Mouse (Mus musculus) MN1 (cell line): Measurements from ENCODE around the gene Ccdc73.
"Not testable (repeated sequence)": the region's sequence is repeated elsewhere in the genome, so short reads cannot be mapped to it uniquely, and the experiment has no call there.

ENCODE experiments used
- DNase-seq: peaks from one replicate; pipeline ENCODE4 v3.0.0-alpha.2; 2016; ENCODE audit warnings: low spot score

The Ccdc73 gene

DNA sequence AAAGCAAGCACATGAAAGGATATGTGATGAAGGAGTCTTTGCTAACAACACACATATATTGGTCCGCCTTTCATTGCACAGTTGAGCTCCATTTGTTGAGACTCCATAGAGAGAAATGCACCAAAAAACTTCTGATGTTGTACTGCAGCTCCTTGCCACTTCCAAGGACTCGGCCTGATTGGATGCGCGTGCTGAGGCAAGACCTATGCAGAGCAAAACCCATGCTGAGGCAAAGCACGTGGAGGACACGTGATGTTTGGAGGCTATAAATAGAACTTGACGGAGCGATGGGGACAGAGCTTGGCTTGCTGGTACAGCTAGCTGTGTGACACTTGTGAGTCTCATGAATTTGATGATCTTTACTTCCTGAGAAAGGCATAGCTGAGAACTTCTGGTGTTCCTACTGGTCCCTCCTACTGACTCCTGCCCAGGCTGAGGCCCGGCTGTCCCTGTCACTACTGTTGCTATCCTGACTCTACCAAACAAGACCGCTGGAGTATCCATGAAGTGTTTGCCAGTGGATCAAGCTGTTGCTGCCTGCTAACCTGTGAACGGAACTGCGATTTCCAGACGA is at the start of gene Ccdc73:
Gene Ccdc73 (plus strand): TSS at position 524 of the 574 bp plus-strand sequence.
- DNase-seq, result no peak

DNA sequence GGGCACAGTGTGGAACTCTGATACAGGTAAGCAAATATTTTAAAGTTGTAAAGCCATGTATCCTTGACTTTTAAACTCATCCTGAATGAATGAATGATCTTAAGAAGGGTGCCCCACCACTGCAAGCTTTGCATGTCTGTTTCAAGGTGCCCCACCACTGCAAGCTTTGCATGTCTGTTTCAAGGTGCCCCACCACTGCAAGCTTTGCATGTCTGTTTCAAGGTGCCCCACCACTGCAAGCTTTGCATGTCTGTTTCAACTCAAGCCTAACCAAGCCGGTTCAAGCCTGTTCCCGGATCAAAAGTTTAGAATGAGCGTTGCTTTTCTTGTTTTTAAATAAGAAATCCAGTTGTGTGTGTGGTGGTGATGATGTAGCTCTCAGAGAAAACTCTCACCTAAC is 48.8 kb upstream of the Ccdc73 start:
- DNase-seq, result not testable (repeated sequence)

DNA sequence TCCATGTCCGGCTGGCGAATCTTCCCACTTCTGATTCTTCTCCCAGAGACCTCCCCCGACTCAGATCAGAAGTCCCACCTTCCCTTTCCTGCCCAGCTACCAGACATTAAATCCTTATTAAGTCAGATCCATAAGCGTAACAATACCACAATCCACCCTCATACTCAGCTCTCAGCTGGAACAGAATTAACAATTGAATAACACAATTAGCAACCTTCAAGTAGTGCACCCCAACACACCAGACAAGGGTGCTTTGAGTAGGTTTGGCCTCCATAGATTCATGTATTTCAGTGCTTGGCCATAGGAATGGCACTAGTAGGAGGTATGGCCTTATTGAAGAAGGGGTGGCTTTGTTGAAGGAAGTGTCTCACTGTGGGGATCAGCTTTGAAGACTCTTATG is 41.4 kb upstream of the Ccdc73 start:
- DNase-seq, result no peak

DNA sequence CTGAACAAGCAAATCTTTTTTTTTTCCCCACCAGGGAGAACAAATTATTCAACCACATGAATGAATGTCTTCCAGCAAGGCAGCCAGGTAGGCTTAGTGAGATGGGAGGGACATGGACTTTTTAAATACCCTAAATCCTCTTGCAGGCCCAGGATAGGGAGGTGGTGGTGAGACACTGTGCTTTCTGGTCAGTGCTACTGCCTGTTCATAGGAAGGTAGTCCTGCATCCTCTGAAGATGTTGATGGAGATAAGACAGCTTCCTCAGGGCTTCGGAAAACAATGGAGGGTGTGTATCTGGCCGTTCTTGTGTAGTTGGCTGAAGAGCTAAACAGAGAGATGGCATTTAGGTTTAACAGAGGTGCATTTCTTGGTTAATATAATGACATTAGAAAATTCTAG is 35.1 kb upstream of the Ccdc73 start:
- DNase-seq, result no peak

DNA sequence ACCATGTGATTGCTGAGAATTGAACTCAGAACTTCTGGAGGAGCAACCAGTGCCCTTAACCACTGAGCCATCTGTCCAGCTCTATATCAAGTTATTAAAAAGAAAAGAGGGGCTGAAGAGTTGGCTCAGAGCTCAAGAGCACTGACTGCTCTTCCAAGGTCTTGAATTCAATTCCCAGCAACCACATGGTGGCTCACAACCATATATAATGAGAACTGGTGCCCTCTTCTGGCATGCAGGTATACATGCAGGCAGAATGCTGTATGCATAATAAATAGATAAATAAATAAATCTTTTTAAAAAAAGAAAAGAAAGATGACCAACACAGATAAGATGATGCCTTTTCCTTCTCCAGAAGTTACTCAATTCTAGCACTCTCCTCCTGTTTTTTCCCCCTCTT is 26.6 kb upstream of the Ccdc73 start:
- DNase-seq, result no peak

DNA sequence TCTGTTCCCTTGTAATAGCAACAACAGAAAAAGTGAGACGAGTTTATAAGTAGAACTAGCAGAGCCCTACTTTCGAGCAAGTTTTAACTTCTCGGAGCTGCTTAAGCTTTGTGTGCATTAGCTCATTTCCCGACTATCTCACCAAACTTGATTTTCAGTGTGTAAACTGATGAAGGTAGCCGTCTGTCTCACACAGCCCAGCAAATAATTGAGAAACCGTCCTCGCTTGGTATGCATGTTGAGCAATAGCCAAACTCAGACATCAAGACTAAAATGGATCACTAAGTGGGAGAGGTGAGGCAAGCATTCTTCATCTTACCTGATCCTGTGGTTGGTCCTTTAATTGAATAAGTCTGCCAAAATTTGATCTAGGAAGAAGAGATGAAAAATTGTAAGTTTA is 25.9 kb upstream of the Ccdc73 start:
- DNase-seq, result no peak

DNA sequence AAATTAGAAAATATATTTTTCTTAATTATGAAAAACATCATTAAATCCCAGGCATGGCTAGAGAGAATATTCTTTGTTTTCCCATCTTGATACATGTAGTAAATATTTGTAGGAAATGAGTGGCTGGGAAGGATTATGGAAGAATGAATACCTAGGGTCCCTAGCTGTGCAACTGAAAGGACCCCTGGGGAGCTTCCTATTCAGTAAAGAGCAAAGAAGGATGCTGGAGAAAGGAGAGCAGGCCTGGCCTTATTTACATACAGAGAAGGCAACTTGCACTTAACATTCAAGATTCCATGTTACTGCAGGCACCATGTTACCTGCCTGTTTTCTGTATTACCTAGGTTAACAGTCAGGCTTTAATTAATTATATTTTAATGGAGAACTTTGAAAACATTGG is 25.0 kb upstream of the Ccdc73 start:
- no peak for DNase-seq

DNA sequence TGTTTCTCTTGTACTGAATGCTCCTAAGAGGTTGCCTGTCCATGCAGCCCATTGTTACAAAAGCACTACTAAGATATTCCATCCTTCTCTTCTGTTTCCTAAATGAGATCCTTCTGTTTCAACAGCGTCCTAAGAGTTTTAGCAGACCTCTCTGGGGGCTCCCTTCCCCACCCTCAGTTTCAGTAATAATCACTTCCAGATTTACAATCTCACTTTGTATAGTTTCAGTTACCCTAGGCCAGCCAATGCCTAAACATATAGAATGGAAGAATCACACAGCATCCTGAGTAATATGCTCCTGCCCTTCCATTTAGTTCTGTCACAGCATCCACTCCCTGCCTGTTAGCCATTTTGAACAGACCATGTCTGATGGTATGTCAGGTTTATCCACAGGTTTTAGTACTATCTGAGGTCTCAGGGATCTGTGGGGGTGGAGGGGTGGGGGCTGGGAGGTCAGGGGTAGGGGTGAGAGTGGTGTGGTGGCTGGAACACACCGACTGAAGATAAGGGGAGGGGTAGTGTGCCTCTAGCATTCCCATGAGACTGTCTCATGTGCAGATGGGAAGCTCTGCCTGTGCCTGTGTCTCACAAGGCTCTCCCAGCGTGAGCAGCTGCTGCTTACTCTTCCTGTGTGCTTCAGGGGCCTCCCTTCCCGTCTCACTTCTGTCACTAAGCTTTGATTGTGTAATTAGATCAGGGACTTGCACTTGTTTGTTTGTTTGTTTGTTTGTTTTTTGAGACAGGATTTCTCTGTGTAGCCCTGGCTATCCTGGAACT is 20.8 kb upstream of the Ccdc73 start:
- DNase-seq, result no peak

DNA sequence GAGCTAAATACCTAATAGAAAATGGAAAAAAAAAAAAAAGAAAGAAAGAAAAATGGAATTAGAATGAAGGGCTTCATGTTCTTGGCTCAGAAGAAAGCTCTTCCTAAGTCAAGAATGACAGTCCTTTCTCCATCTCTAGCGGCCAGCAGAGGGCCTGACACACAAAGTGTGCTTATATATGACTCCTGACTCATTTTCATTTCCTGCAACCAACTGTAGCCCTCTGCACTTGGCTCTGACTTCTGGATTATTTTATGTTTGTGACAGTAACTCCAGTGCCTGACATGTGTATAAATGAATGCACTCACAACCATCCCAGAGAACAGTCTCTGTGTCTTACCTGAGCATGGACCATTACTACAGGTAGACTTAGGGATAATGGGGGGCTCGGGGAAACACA is 20.0 kb upstream of the Ccdc73 start:
- no peak for DNase-seq

DNA sequence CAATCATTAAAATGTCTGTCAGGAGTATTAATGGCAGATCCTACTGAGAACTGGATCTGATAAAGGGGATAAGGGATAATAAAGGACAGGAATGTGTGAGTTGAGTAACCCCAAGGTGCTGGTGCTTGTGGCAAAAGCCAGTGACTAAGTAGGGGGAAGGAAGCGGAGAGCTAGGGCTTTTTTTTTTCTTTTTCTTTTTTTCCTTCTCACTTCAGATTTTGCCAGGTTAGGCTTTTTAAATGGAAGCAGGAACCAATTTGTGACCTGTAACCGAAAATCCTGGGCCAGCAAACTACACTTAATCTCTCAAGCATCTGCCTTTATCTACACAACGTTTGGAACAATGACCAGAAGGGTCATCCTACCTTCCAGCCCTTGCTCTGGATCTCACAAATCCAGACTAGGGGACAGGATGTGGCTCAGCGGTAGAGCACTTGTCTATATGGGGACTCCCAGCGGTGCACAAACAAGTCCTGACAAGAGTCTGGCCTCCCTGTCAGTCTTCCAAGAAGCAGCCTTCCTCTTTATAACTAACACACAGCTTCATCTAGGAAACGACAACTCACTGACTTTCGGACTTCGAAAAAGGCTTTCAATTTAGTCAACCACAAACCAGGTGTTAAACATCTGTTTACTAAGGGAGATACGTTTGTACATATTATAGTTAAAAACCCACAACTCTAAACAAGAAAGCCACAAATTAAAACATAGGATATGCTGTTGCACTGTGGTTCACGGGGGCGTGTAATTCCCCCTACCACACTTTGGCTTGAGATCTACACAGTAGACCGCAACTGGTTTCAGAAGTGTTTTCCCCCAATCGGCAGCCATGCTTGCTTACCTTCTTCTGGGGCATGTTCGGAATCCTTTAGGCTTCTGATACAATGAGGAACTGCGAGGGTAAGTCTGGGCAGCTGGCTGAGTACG is 19.1 kb upstream of the Ccdc73 start:
- DNase-seq, result no peak

DNA sequence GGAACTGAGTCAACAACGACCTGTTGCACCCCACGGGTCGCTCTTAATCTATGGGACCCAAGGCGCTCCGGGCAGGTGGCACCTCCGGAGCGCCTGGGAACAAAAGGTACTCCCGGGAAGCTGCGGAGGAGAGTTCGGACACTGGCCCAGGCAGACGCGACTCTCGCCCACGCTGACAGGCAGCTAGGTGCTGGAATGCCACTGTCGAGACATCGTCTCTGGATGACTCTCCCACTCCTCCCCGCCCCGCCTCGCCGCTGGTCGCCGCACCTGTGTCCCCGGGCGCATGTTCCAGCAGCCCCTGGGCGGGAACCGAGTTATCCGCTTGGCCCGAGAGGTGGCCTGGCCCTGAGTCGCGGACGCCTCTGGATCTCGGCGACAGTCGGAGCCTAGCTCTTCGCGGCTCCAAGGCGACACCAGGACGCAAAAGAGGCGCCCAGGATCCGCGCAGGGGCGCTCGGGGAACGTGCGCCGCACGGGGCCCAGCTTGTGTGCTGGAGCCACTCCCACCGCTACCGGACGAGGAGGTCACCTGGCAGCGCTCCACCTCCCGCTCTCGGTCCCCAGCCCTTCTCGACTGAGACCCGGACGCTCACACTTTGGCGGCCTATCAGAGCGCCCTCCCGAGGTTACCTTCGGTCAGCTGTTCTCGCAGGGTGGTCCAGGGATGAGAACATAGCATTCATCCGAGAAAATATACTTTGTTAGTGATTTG is 18.2 kb upstream of the Ccdc73 start, which contains the start of gene Prrg4:
Gene Prrg4 (minus strand): TSS at position 601 of the 715 bp plus-strand sequence.
- no peak for DNase-seq

DNA sequence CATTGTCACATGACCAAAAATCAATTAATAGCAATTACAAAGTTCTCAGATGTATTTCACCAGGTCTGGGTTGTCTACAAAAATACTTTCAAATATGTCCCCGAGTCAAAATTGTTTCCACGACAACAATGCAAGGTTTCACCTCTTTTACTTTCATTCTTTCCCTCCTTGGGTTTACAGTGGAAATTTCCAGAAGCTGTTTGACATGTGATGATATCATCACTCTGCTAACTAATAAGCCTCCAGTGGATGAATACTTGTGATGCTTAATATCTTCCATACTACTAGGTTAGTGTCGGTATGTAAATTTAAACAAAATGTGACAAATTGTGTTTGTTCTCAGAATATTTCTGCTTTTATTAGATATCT is 17.6 kb upstream of the Ccdc73 start:
- no peak for DNase-seq

DNA sequence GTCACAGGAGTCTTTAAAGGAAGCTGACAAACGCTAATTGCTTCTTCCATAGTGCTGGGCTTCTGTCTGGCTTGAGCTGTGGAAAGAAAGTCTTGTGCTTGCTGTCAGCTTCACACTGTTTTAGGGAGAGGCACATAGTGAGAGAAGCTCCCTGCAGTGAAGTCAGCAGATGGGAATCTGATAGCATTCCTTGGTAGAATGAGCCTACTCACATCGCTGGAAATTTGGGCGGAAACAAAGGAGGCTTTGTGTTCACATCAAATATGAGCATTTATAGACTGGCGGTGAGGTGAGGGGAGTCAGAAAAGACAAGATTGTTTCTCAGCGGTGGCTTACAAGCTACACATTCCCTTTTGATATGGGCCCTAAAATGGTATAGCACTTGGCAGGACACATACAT is 15.9 kb upstream of the Ccdc73 start:
- DNase-seq, result no peak

DNA sequence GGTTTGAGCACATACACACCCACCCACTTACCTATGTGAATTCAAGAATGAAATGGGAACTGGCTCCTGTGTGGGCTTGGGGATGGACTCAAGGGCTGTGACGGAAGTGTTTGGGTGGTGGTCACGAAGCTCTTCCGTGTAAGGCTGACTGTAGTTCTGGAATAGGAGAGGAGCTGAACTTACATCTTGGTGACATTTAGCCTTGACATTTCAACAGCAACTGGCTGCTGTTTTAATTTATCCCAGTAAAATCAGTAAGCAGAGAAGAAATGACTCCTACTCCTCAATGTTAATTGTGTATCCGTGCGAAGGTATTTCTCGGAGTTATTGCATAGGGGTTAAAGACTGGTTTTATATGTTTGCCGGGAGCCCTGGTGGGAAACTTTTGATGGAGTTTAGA is 15.1 kb upstream of the Ccdc73 start:
- no peak for DNase-seq

DNA sequence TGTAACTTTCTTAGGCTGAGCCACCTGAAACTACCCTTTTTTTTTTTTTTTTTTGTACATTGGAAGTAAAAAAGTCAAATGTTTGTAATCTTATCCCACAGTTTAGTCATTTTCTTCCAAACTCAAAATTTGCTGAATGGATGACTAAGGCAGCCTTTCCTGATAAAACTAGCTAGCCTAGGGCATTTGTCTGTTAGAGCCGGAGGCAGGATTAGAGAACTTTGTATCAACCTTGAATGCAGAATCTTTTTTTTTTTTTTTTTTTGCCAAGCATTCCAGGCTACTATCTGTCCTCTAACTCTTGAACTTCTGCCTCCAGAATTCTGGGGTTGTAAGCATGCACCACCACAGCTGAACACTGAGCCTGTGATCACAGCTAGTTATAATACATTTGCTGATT is 12.8 kb upstream of the Ccdc73 start:
- no peak for DNase-seq

DNA sequence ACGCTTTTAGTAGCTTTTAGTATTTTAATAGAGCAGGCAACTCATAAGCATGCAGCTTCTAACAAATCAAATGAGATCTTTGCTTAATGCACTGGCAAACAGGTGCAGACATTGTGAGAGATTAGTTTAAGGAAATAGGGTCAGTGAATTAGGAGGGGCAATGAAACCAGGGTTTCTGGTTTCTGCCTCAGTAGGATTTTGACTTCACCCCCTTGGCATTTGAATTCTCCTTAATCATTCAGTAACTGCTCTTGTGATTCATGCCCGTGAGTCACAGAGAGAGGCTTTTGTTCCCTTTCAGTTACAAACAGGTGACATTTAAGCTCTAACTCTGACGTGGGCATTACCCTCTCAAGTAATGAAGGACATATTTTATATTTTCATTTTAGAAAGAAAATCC is 11.9 kb upstream of the Ccdc73 start:
- no peak for DNase-seq

DNA sequence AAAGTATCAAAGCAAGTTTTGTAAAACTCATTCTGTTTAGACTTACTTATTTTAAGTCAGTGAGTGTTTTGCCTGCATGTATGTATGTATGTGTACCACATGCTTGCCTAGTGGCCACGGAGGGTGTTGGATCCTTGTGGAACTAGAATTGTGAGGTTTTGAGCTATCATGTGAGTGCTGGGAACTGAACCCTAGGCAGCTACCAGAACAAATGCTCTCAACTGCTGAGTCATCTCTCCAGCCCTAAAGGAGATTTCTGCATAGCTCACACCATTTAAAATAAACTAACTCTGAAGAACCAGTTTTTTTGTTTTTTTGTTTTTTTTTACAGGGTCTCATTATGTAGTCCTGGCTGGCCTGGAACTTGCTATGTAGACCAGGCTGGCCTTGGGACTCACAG is 11.4 kb upstream of the Ccdc73 start:
- no peak for DNase-seq

DNA sequence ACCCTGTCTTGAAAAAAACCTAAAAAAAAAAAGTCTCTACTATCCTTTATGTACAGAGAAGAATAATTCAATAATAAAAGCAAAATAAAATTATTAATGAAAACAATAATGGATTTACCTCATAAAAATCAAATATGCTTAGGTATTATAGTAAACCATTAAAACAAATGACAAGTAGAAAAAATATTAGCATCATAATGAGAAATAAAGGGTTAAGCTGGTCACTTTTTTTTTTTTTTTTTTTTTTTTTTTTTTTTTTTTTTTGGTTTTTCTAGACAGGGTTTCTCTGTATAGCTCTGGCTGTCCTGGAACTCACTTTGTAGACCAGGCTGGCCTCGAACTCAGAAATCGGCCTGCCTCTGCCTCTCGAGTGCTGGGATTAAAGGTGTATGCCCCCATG is 9.5 kb upstream of the Ccdc73 start:
- not testable (repeated sequence) for DNase-seq

DNA sequence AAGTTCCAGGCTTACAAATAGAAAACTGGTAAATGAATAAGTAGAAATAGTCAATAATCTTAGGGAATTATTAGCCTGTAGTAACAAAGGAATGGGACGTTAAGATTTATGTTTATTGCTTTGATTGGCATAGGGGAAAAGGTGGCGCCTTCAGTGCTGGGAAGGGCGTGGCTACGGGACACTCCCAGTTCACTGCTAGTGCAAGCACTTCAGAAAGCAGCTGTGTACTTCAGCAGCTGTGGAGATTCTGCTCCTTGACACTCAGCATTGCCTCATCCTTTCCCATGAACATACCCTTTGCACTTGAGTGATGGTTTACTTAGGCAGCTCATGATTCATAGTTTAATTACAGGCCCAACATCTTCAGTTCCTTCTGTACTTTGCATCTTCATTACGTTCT is 8.5 kb upstream of the Ccdc73 start:
- no peak for DNase-seq

DNA sequence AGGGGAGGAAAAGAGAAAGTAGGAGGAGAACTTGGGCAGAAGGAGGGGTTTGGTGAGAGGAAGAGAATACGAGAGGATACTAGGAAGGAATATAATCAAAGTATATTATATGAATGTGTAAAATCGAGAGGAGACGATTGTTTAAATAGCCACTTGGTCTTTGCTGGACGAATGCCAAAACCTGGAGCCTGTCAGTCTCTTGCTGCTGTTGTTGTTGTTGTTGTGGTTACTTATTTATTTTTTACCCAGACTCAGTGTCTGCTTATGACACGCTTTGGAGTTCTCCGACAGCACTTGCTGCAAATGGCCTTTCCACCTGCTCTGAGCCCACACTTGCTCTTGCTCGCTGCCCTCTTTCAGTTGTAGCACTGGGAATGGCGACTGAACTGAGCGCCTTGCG is 7.2 kb upstream of the Ccdc73 start:
- DNase-seq, result no peak

DNA sequence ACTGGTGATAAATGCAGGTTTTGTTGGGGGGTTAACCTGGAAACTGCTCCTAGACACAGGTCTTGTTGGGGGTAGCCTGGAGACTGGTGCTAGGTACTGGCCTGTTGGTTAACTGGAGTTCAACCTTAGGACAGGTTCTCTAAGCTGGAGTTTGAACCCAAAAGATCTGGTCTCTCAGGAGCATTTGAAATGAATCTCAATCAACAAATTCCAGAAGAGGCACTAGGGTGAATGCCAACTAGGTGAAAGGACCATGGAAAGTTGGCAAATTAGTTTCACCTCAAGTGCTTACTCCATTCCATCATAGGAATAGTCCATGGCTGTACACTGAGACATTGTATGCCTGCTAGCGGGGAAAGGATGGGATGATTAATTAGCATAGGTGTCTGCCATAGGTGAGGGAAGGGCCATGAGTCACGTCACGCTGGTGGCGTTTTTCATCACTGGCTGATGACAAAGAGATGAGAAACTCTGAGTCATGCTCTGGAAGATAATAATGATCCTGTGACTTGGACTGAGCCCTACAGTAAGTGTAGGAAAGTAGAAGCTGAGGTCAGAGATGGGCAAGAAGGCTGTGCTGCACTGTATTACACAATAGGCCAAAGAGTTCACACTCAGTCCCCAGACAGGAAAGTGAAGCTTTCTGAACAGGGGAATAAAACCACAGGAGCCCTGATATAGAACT is 3.3 kb upstream of the Ccdc73 start:
- no peak for DNase-seq

DNA sequence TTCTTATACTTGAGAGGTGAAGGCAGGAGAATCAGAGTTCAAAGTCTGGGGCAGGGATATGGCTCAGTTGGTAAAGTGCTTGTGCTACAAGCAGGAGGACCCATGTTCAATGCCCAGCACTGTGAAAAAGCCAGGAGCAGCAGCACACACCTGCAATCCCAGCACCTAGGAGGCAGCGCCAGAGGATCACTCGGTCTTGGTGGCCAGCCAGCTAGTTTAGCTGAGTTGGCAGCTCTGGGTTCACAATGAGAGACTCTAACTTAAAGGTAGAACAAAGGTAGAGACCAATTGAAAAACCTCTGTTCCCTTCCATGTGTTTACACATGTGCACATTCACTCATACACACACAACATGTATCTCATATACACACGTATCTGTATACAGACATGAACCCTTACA is 1.5 kb downstream of the Ccdc73 start:
- DNase-seq, result no peak
